ENCODE assay signal across 7 mouse cellular contexts in the genomic region with DNA sequence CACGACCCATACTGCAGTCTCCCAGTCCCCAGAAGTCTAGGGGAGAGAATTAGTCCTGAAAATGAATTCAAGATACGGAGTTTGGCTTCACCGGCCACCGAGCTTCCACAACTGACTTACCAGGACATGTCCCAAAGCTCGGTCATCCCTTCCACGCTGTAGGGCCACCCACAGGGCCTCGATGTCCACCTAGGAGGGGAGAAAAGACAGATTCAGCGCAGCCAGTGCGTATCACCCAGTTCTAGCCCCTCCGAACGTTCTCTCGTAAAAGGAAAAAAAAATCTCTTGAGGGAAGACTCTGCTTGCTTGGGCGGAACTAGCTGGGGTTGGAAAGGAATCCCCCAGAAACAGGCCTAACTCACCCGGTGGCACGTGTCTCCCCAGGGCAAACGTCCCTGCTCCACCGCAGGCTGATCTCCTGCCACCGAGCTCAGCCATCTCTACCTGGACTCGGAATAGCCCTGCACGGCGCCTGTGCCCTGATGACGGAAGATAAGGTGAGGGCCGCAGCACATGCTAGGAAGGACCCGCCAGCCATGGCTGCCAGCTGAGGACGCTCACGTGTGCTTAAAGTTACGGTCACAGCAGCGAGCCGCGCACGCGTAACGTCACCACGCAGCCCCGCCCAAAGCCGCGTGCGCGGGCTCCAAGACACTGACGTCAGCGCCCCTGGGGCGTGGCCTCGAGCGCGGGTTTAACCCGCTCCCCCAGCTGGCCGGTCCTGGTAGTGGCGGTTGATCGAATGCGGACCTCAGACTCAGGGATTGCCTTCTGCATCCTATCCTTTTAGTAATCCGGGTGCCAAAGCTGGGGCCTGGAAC. TPM values are rescaled to one million over a fixed set of nuclear protein-coding genes. Genes with fewer than 3 reads are reported as not detected.
DNase-seq lines count a peak whose midpoint lies in the region; ATAC-seq lines count a peak whose summit lies in the region.

No protein-coding gene starts in this region.

- intact Hi-C loops in left cerebral cortex, postnatal 25 days (cut with DNase I), result loop anchor here (1.0 kb wide), 2 partner anchors 18 to 52 kb away; partner anchors contain the start of gene Ccm2

- peak; percentile 99 for DNase-seq in adrenal gland, adult 18-20 months (ENCODE audit: low spot score in 2 of 2)
- peak; percentile 100 for DNase-seq in embryo, embryonic 11 days
- peak; percentile 94 for DNase-seq in gastrocnemius, postnatal 25 days
- peak; percentile 98 to 99 for DNase-seq in left cerebral cortex, postnatal 25 days (ENCODE audit: low spot score in 2 of 2)
- DNase-seq in midbrain, embryonic 10.5 days (ENCODE audit: low spot score), result peak; percentile 98
- peak; percentile 99 for DNase-seq in right cerebral cortex, postnatal 4 days

- H3K36me3 ChIP-seq in intestine, embryonic 15.5 days, result peaks cover 25% of the 10 kb centered on the region
- H3K36me3 ChIP-seq in midbrain, embryonic 10.5 days, result peaks cover 37% of the 10 kb centered on the region

- H3K9ac ChIP-seq in intestine, embryonic 15.5 days, result peak overlapping the region; percentile 72

- H3K9me3 ChIP-seq in intestine, embryonic 15.5 days, result no peaks in the 10 kb centered on the region
- no peaks in the 10 kb centered on the region for H3K9me3 ChIP-seq in midbrain, embryonic 10.5 days (replicated peaks)

- peak overlapping the region; percentile 60 for H3K4me3 ChIP-seq in intestine, embryonic 15.5 days (replicated peaks)
- peak overlapping the region; percentile 67 for H3K4me3 ChIP-seq in midbrain, embryonic 10.5 days

- peak overlapping the region; percentile 84 for H3K27ac ChIP-seq in intestine, embryonic 15.5 days
- H3K27ac ChIP-seq in midbrain, embryonic 10.5 days (replicated peaks), result peak overlapping the region; percentile 89

- under 1% methylated on average over 51 of the region's 51 CpGs for WGBS in intestine, embryonic 15.5 days
- under 1% methylated on average over 51 of the region's 51 CpGs for WGBS in midbrain, embryonic 10.5 days

- H3K4me1 ChIP-seq in intestine, embryonic 15.5 days (replicated peaks), result 0 out of 2 replicates have a peak, but pooled peaks cover 2% of the 10 kb centered on the region
- peaks cover 34% of the 10 kb centered on the region for H3K4me1 ChIP-seq in midbrain, embryonic 10.5 days

- peak; percentile 96 for ATAC-seq in intestine, embryonic 15.5 days

- H3K4me2 ChIP-seq in intestine, embryonic 15.5 days (replicated peaks), result peak overlapping the region; percentile 70

- H3K27me3 ChIP-seq in intestine, embryonic 15.5 days (replicated peaks), result no peaks in the 10 kb centered on the region
- H3K27me3 ChIP-seq in midbrain, embryonic 10.5 days (ENCODE audit: low read depth, poor library complexity, severe bottlenecking), result no peaks in the 10 kb centered on the region

RNA-seq across cellular contexts. Expression of gene Myo1g, which starts 7.6 kb away (rescaled TPM):
- 1 to 10 TPM; 1.8 to 4.5 TPM for total RNA-seq in adrenal gland, adult 18-20 months (2021)
- 1 to 10 TPM in 1 of 2 experiments, under 1 TPM in 1; 0.56 to 1.0 TPM for total RNA-seq in gastrocnemius, postnatal 25 days (2021)
- 1.8 and 1.9 TPM in 2 replicates for polyA plus RNA-seq in intestine, embryonic 15.5 days (2015; fragmentation: Nextera tagmentation; extraction: Ambion mirVana)
- 1 to 10 TPM in 1 of 2 experiments, under 1 TPM in 1; 0.32 to 1.3 TPM for total RNA-seq in left cerebral cortex, postnatal 25 days (2021)
- 0.86 and 0.87 TPM in 2 replicates for polyA plus RNA-seq in midbrain, embryonic 10.5 days (2016; fragmentation: Nextera tagmentation; extraction: Ambion mirVana)

RNA-seq across cellular contexts. Expression of gene Ccm2, which starts 18.3 kb away (rescaled TPM):
- 10 to 100 TPM; 41.7 to 60.2 TPM for total RNA-seq in adrenal gland, adult 18-20 months (2021)
- 10 to 100 TPM; 20.1 to 20.8 TPM for total RNA-seq in gastrocnemius, postnatal 25 days (2021)
- polyA plus RNA-seq in intestine, embryonic 15.5 days (2015; fragmentation: Nextera tagmentation; extraction: Ambion mirVana), result 73.8 and 76.9 TPM in 2 replicates
- total RNA-seq in left cerebral cortex, postnatal 25 days (2021), result 10 to 100 TPM; 57.6 to 63.5 TPM
- polyA plus RNA-seq in midbrain, embryonic 10.5 days (2016; fragmentation: Nextera tagmentation; extraction: Ambion mirVana), result 106 and 108 TPM in 2 replicates

RNA-seq across cellular contexts. Expression of gene Purb, which starts 52.7 kb away (rescaled TPM):
- 10 to 100 TPM; 61.3 to 65.6 TPM for total RNA-seq in adrenal gland, adult 18-20 months (2021)
- 10 to 100 TPM; 21.8 to 21.9 TPM for total RNA-seq in gastrocnemius, postnatal 25 days (2021)
- polyA plus RNA-seq in intestine, embryonic 15.5 days (2015; fragmentation: Nextera tagmentation; extraction: Ambion mirVana), result 26.6 and 28.8 TPM in 2 replicates
- 100 to 1,000 TPM; 294 to 301 TPM for total RNA-seq in left cerebral cortex, postnatal 25 days (2021)
- 15.1 and 15.5 TPM in 2 replicates for polyA plus RNA-seq in midbrain, embryonic 10.5 days (2016; fragmentation: Nextera tagmentation; extraction: Ambion mirVana)

Comparison
In these comparisons a context has a peak if more than half of its experiments do, and no peak if none do; other contexts are left out.
1. Peak in every context shown above with its lines: DNase-seq, ATAC-seq, H3K4me3 ChIP-seq and H3K27ac ChIP-seq.
2. RNA of gene Purb, which starts 52.7 kb away (total RNA-seq): 294 to 301 TPM in left cerebral cortex, postnatal 25 days; 61.3 to 65.6 TPM in adrenal gland, adult 18-20 months and 21.8 to 21.9 TPM in gastrocnemius, postnatal 25 days; every median in the first group is over 4 times any median in the second.